Mouse (Mus musculus) ES-E14 (cell line): Measurements from ENCODE around the gene Prrt1. TPM values are rescaled to one million over a fixed set of nuclear protein-coding genes. Genes with fewer than 3 reads are reported as not detected.

Experiments used
- DNase-seq: peaks from one replicate; pipeline ENCODE4 v3.0.0-alpha.2; 2013; ENCODE audit warnings: low read depth, low spot score
- H3K27ac ChIP-seq: 2 replicates; pipeline ENCODE4 v1.5.1; 2012; ENCODE audit warnings: low read depth, mild to moderate bottlenecking, low read length, moderate library complexity, mixed read lengths; ENCODE audit not compliant: poor library complexity, insufficient read depth, severe bottlenecking
- H3K36me3 ChIP-seq: 2 replicates; pipeline ENCODE4 v1.6.1; 2012; ENCODE audit warnings: mild to moderate bottlenecking, low read length, moderate library complexity, mixed read lengths; ENCODE audit not compliant: control insufficient read depth, poor library complexity, insufficient read depth, severe bottlenecking
- H3K4me1 ChIP-seq, 2 experiments: fragments of 150-350 bp in 1 of 2; sonication (generic) in 1 of 2; 2 replicates each; pipeline ENCODE4 v1.6.1; 2012; ENCODE audit warnings: low read length in 2 of 2, mild to moderate bottlenecking in 1 of 2, mixed read lengths in 1 of 2; ENCODE audit not compliant: control insufficient read depth in 2 of 2, insufficient read depth in 2 of 2, poor library complexity in 1 of 2
- H3K4me3 ChIP-seq, 2 experiments: fragments of 150-350 bp in 1 of 2; sonication (generic) in 1 of 2; 2 replicates each; pipeline ENCODE4 v1.5.1; 2012; ENCODE audit warnings: low read length in 2 of 2, low read depth in 1 of 2, mild to moderate bottlenecking in 1 of 2, mixed read lengths in 1 of 2; ENCODE audit not compliant: insufficient read depth in 1 of 2, poor library complexity in 1 of 2, severe bottlenecking in 1 of 2
- H3K9ac ChIP-seq: 2 replicates; pipeline ENCODE4 v1.6.1; 2012; ENCODE audit warnings: low read depth, mild to moderate bottlenecking, low read length, mixed read lengths; ENCODE audit not compliant: poor library complexity, insufficient read depth, severe bottlenecking
- H3K9me3 ChIP-seq: fragments of 150-350 bp; sonication (generic); 2 replicates; pipeline ENCODE4 v1.6.1; 2012; ENCODE audit warnings: low read depth, mild to moderate bottlenecking, low read length; ENCODE audit not compliant: control insufficient read depth, insufficient read depth
- CHD2 ChIP-seq: IDR thresholded peaks from 2 replicates; pipeline ENCODE4 v1.6.1; 2014; ENCODE audit warnings: mild to moderate bottlenecking, low read depth, low read length, inconsistent platforms
- HCFC1 ChIP-seq: IDR thresholded peaks from 2 replicates; pipeline ENCODE4 v1.6.1; 2012; ENCODE audit warnings: low read length, inconsistent platforms, borderline replicate concordance; ENCODE audit not compliant: insufficient read depth
- MAFK ChIP-seq: IDR thresholded peaks from 2 replicates; pipeline ENCODE4 v1.6.1; 2014; ENCODE audit warnings: mild to moderate bottlenecking, low read depth, low read length, inconsistent platforms; ENCODE audit not compliant: insufficient read depth
- ZC3H11A ChIP-seq: IDR thresholded peaks from 2 replicates; pipeline ENCODE4 v1.6.1; 2012; ENCODE audit warnings: low read depth, mild to moderate bottlenecking, inconsistent platforms, low read length, borderline replicate concordance
- ZNF384 ChIP-seq: IDR thresholded peaks from 2 replicates; pipeline ENCODE4 v1.6.1; 2012; ENCODE audit warnings: low read depth, low read length, inconsistent platforms
- in situ Hi-C, 2 experiments: fragments of 600-800 bp; cut with MboI; formaldehyde crosslinking; loops; one replicate each; pipeline ENCODE4 v1.15.1; 2025; ENCODE audit warnings: low sequenced_read_pairs in 2 of 2, inconsistent platforms in 1 of 2; ENCODE audit not compliant: unreplicated experiment in 2 of 2
- total RNA-seq: library from RNA; depleted of rRNA; stranded (reverse); fragments of 300-350 nt; gene quantifications from 2 replicates; pipeline ENCODE4 v1.2.3, GENCODE M21; 2012

Prrt1 gene
- total RNA-seq, 1 experiment = 0.13 TPM

- no peaks in the 10 kb centered on the region for H3K36me3 ChIP-seq
- DNase-seq = no peak
- no peak overlapping the region for H3K9ac ChIP-seq
- no peaks in the 10 kb centered on the region for H3K9me3 ChIP-seq
- no peak overlapping the region for H3K27ac ChIP-seq
- TF ChIP-seq CHD2 (no peak), ZC3H11A (no peak), MAFK (no peak)
- in situ Hi-C loops = no loop called here
- no peak overlapping the region for H3K4me3 ChIP-seq
- H3K4me1 ChIP-seq = peaks cover 0 to 1% of the 10 kb centered on the region in 2 experiments; a peak in 1 of 4 replicates
Measured at GRCm38 (mm10) chr17:34639461-34640255, 10.3 kb downstream of the Prrt1 start.

GRCm38 (mm10) chr17:34640778-34641601 is 11.7 kb downstream of the Prrt1 start:
- no peak for DNase-seq
- Histone ChIP-seq H3K9ac (no peak overlapping the region), H3K4me3 (no peak overlapping the region), H3K9me3 (no peaks in the 10 kb centered on the region), H3K27ac (no peak overlapping the region), H3K36me3 (no peaks in the 10 kb centered on the region), H3K4me1 (peaks cover 0 to 6% of the 10 kb centered on the region in 2 experiments; a peak in 2 of 4 replicates)
- in situ Hi-C loops = no loop called here
- TF ChIP-seq MAFK (no peak), ZC3H11A (no peak), ZNF384 (no peak), CHD2 (no peak), HCFC1 (no peak)

- no peak for DNase-seq
- Histone ChIP-seq H3K36me3 (no peaks in the 10 kb centered on the region), H3K9ac (no peak overlapping the region), H3K4me1 (peaks cover 0 to 9% of the 10 kb centered on the region in 2 experiments; a peak in 2 of 4 replicates), H3K27ac (no peak overlapping the region), H3K9me3 (no peaks in the 10 kb centered on the region), H3K4me3 (no peak overlapping the region)
- in situ Hi-C loops = no loop called here
- TF ChIP-seq CHD2 = no peak
- TF ChIP-seq HCFC1 = no peak
- no peak for TF ChIP-seq ZNF384
- TF ChIP-seq ZC3H11A = no peak
- no peak for TF ChIP-seq MAFK
Measured at GRCm38 (mm10) chr17:34641945-34642344, 12.6 kb downstream of the Prrt1 start.

GRCm38 (mm10) chr17:34643379-34643778 is 14.0 kb downstream of the Prrt1 start:
- no peak overlapping the region for H3K4me3 ChIP-seq
- in situ Hi-C loops = no loop called here
- TF ChIP-seq ZNF384 = no peak
- TF ChIP-seq ZC3H11A = no peak
- TF ChIP-seq MAFK = no peak
- TF ChIP-seq HCFC1 = no peak
- TF ChIP-seq CHD2 = no peak
- no peak overlapping the region for H3K9ac ChIP-seq
- H3K27ac ChIP-seq = no peak overlapping the region
- DNase-seq = no peak
- no peaks in the 10 kb centered on the region for H3K9me3 ChIP-seq
- H3K4me1 ChIP-seq = peaks cover 0 to 11% of the 10 kb centered on the region in 2 experiments; a peak in 2 of 4 replicates
- H3K36me3 ChIP-seq = peaks cover 1% of the 10 kb centered on the region; the same call in 1 of the 2 replicates
